Mouse (Mus musculus) embryonic stem cell, embryonic (primary cell): ENCODE measurements around the gene Vkorc1l1.

Experiments
- CTCF ChIA-PET, 4 experiments: fragments of 300-600 bp in 2 of 4; fragments of 350-600 bp in 2 of 4; sonication (Branson Sonifier 250); formaldehyde crosslinking; loops; one replicate each; lab custom pipeline; 2022; ENCODE audit warnings: inconsistent platforms in 2 of 4; lab: Charles Lee
- POLR2A ChIA-PET, 4 experiments: fragments of 300-600 bp in 2 of 4; fragments of 350-600 bp in 2 of 4; sonication (Branson Sonifier 250); formaldehyde crosslinking; loops; one replicate each; lab custom pipeline; 2022; ENCODE audit warnings: antibody characterized with exemption in 4 of 4, inconsistent platforms in 1 of 4; lab: Charles Lee

The Vkorc1l1 gene

DNA sequence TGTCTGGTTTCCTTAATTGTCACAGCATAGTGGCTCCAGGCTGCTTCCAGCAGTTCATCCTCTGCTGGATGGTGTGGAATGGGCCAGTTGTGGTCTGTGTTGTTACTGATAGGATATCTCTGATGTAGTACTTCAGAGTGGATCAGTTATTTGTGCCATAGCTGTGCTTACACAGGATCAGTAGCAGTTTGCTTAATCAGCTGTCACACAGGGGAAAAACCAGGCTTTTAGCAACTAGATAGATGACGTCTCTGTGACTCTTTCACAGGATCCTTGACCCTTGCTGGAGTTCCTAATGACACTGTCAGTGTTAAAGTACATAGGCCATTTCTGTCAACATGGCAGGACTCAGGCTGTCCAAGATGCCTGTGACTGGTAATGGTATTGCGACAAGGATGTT is 92.1 kb downstream of the Vkorc1l1 start:
- ChIA-PET POLR2A (interaction anchor here in 2 of 4 experiments (0.9 to 1.9 kb wide), 6 partner anchors 10 to 146 kb away, joined by 3 to 14 read pairs (median 4); partner anchors contain the start of genes Chchd2 (in 1 of the 2) and Gusb (in 1 of the 2)), CTCF (interaction anchor here in 2 of 4 experiments (0.8 to 1.9 kb wide), 4 partner anchors 8 to 35 kb away, joined by 3 to 7 read pairs (median 4); no protein-coding TSS in a partner anchor)
